Mouse (Mus musculus) embryonic facial prominence, embryonic 12.5 days (tissue): ENCODE results near the gene Gemin5. TPM values are rescaled to one million over a fixed set of nuclear protein-coding genes. Genes with fewer than 3 reads are reported as not detected.
"Not testable (repeated sequence)": the region's sequence is repeated elsewhere in the genome, so short reads cannot be mapped to it uniquely, and the experiment has no call there.

Experiments used
- ATAC-seq: fragments of 200-750 bp; cut with Nextera tagmentation; 2 replicates; pipeline ENCODE4 v1.8.0; 2017; ENCODE audit not compliant: insufficient number of reproducible peaks, insufficient read depth, low FRiP score, low TSS enrichment
- H3K27ac ChIP-seq: fragments of 300-500 bp; sonication (generic); 2 replicates; pipeline ENCODE4 v1.5.1; 2016; ENCODE audit warnings: mild to moderate bottlenecking
- H3K27me3 ChIP-seq: fragments of 300-500 bp; sonication (generic); 2 replicates; pipeline ENCODE4 v1.6.1; 2016; ENCODE audit warnings: mild to moderate bottlenecking, moderate library complexity
- H3K36me3 ChIP-seq: fragments of 300-500 bp; sonication (generic); 2 replicates; pipeline ENCODE4 v1.6.1; 2016; ENCODE audit warnings: mild to moderate bottlenecking
- H3K4me1 ChIP-seq: fragments of 300-500 bp; sonication (generic); 2 replicates; pipeline ENCODE4 v1.6.1; 2016
- H3K4me2 ChIP-seq: fragments of 300-500 bp; sonication (generic); replicated peaks from 2 replicates; pipeline ENCODE4 v1.6.1; 2016; ENCODE audit warnings: mild to moderate bottlenecking, moderate library complexity
- H3K4me3 ChIP-seq: fragments of 300-500 bp; sonication (generic); 2 replicates; pipeline ENCODE4 v1.5.1; 2016; ENCODE audit warnings: mild to moderate bottlenecking
- H3K9ac ChIP-seq: fragments of 300-500 bp; sonication (generic); 2 replicates; pipeline ENCODE4 v1.6.1; 2016; ENCODE audit warnings: mild to moderate bottlenecking, moderate library complexity
- H3K9me3 ChIP-seq: fragments of 300-500 bp; sonication (generic); 2 replicates; pipeline ENCODE4 v1.6.1; 2016; ENCODE audit warnings: mild to moderate bottlenecking, moderate library complexity
- WGBS: fragments of 180-500 bp; shearing (Covaris S2); methylation state at CpG from one replicate; pipeline ENCODE4 v1.1.7; 2016; 5-methylcytosine and 5-hydroxymethylcytosine counted together
- polyA plus RNA-seq: library from polyadenylated mRNA; unstranded; fragments of >200 nt; fragmentation: Nextera tagmentation; extraction: Ambion mirVana; gene quantifications from 2 replicates; pipeline ENCODE4 v1.2.1, GENCODE M21; 2016

Gene Gemin5
- polyA plus RNA-seq, result 25.6 and 29.8 TPM in 2 replicates

GRCm38 (mm10) chr11:58168167-58168915, at the start of gene Gemin5:
TSS of gene Gemin5 (minus strand) at chr11:58168539.
- Histone ChIP-seq H3K9ac (peak within 1 kb of the TSS; percentile 87), H3K27me3 (no peaks in the 10 kb centered on the region), H3K4me3 (peak within 1 kb of the TSS; percentile 95), H3K4me2 (peak within 1 kb of the TSS; percentile 69), H3K9me3 (no peaks in the 10 kb centered on the region), H3K27ac (peak within 1 kb of the TSS; percentile 78), H3K36me3 (peaks cover 20% of the 10 kb centered on the region), H3K4me1 (peaks cover 12% of the 10 kb centered on the region; the same call in 1 of the 2 replicates)
- ATAC-seq, result peak; percentile 82
- WGBS, result 2% methylated on average over 62 of the region's 71 CpGs

GRCm38 (mm10) chr11:58216823-58217222, 48.5 kb upstream of the Gemin5 start:
- no peaks in the 10 kb centered on the region for H3K9me3 ChIP-seq
- peaks cover 4% of the 10 kb centered on the region; the same call in 1 of the 2 replicates for H3K27me3 ChIP-seq
- H3K4me1 ChIP-seq, result peaks cover 4% of the 10 kb centered on the region; the same call in 1 of the 2 replicates
- no peak for ATAC-seq
- no peak overlapping the region for H3K9ac ChIP-seq
- no peak overlapping the region for H3K4me2 ChIP-seq
- no peak overlapping the region for H3K27ac ChIP-seq
- no peak overlapping the region for H3K4me3 ChIP-seq
- 82% methylated on average over 6 of the region's 6 CpGs for WGBS
- H3K36me3 ChIP-seq, result no peaks in the 10 kb centered on the region

- no peak overlapping the region for H3K9ac ChIP-seq
- peaks cover 11% of the 10 kb centered on the region for H3K4me1 ChIP-seq
- no peak overlapping the region for H3K4me3 ChIP-seq
- peaks cover 4% of the 10 kb centered on the region; the same call in 1 of the 2 replicates for H3K27me3 ChIP-seq
- no peak overlapping the region for H3K27ac ChIP-seq
- WGBS, result 80% methylated on average over 5 of the region's 5 CpGs
- no peaks in the 10 kb centered on the region for H3K9me3 ChIP-seq
- ATAC-seq, result no peak
- H3K4me2 ChIP-seq, result no peak overlapping the region
- no peaks in the 10 kb centered on the region for H3K36me3 ChIP-seq
Measured at GRCm38 (mm10) chr11:58215814-58216213, 47.5 kb upstream of the Gemin5 start.

- not testable (repeated sequence) for H3K9ac ChIP-seq, H3K27me3 ChIP-seq, H3K4me3 ChIP-seq, H3K9me3 ChIP-seq, H3K36me3 ChIP-seq, H3K27ac ChIP-seq
- 19% methylated on average over 3 of the region's 3 CpGs for WGBS
- peak overlapping the region; percentile 46 for H3K4me2 ChIP-seq
- H3K4me1 ChIP-seq, result peaks cover 11% of the 10 kb centered on the region
- ATAC-seq, result peak; percentile 61
Measured at GRCm38 (mm10) chr11:58215049-58215430, 46.7 kb upstream of the Gemin5 start.

- H3K9ac ChIP-seq, result no peak overlapping the region
- ATAC-seq, result peak; percentile 77
- peaks cover 11% of the 10 kb centered on the region for H3K4me1 ChIP-seq
- WGBS, result 41% methylated on average over 17 of the region's 17 CpGs
- H3K9me3 ChIP-seq, result no peaks in the 10 kb centered on the region
- H3K27ac ChIP-seq, result no peak overlapping the region
- peak overlapping the region; percentile 46 for H3K4me2 ChIP-seq
- H3K36me3 ChIP-seq, result no peaks in the 10 kb centered on the region
- H3K4me3 ChIP-seq, result peak overlapping the region; percentile 32
- peaks cover 4% of the 10 kb centered on the region; the same call in 1 of the 2 replicates for H3K27me3 ChIP-seq
Measured at GRCm38 (mm10) chr11:58214391-58215048, 46.2 kb upstream of the Gemin5 start.

- ATAC-seq, result no peak
- H3K27me3 ChIP-seq, result no peaks in the 10 kb centered on the region; the same call in 1 of the 2 replicates
- H3K4me1 ChIP-seq, result peaks cover 11% of the 10 kb centered on the region
- H3K27ac ChIP-seq, result no peak overlapping the region
- H3K36me3 ChIP-seq, result no peaks in the 10 kb centered on the region
- no peak overlapping the region for H3K9ac ChIP-seq
- 82% methylated on average over 7 of the region's 7 CpGs for whole genome bisulfite sequencing
- H3K4me3 ChIP-seq, result no peak overlapping the region
- no peak overlapping the region for H3K4me2 ChIP-seq
- no peaks in the 10 kb centered on the region for H3K9me3 ChIP-seq
Measured at GRCm38 (mm10) chr11:58213673-58214342, 45.5 kb upstream of the Gemin5 start.

- Histone ChIP-seq H3K27me3 (no peaks in the 10 kb centered on the region), H3K4me2 (no peak overlapping the region), H3K9ac (no peak overlapping the region), H3K9me3 (no peaks in the 10 kb centered on the region), H3K36me3 (no peaks in the 10 kb centered on the region), H3K27ac (no peak overlapping the region), H3K4me3 (no peak overlapping the region), H3K4me1 (peaks cover 11% of the 10 kb centered on the region)
- 22% methylated on average over 2 of the region's 2 CpGs for WGBS
- no peak for ATAC-seq
Measured at GRCm38 (mm10) chr11:58211682-58212067, 43.3 kb upstream of the Gemin5 start.

- no peaks in the 10 kb centered on the region for H3K9me3 ChIP-seq
- H3K9ac ChIP-seq, result no peak overlapping the region
- H3K4me3 ChIP-seq, result no peak overlapping the region
- H3K36me3 ChIP-seq, result no peaks in the 10 kb centered on the region
- H3K27ac ChIP-seq, result no peak overlapping the region; the same call in 1 of the 2 replicates
- WGBS, result 27% methylated on average over 9 of the region's 9 CpGs
- ATAC-seq, result no peak
- peaks cover 11% of the 10 kb centered on the region for H3K4me1 ChIP-seq
- no peak overlapping the region for H3K4me2 ChIP-seq
- no peaks in the 10 kb centered on the region for H3K27me3 ChIP-seq
Measured at GRCm38 (mm10) chr11:58211062-58211681, 42.8 kb upstream of the Gemin5 start.

GRCm38 (mm10) chr11:58210321-58210886, 42.1 kb upstream of the Gemin5 start:
- ATAC-seq, result no peak
- no peaks in the 10 kb centered on the region for H3K36me3 ChIP-seq
- peaks cover 10% of the 10 kb centered on the region for H3K4me1 ChIP-seq
- H3K27me3 ChIP-seq, result no peaks in the 10 kb centered on the region
- no peak overlapping the region for H3K4me3 ChIP-seq
- no peak overlapping the region for H3K27ac ChIP-seq
- H3K4me2 ChIP-seq, result no peak overlapping the region
- WGBS, result 90% methylated on average over 1 of the region's 1 CpGs
- no peak overlapping the region for H3K9ac ChIP-seq
- H3K9me3 ChIP-seq, result no peaks in the 10 kb centered on the region

- Histone ChIP-seq H3K4me2 (no peak overlapping the region), H3K4me3 (no peak overlapping the region), H3K27me3 (no peaks in the 10 kb centered on the region), H3K27ac (no peak overlapping the region), H3K9me3 (no peaks in the 10 kb centered on the region), H3K36me3 (no peaks in the 10 kb centered on the region), H3K4me1 (no peaks in the 10 kb centered on the region), H3K9ac (no peak overlapping the region)
- whole genome bisulfite sequencing, result 82% methylated on average over 12 of the region's 12 CpGs
- ATAC-seq, result no peak
Measured at GRCm38 (mm10) chr11:58201052-58201451, 32.7 kb upstream of the Gemin5 start.

GRCm38 (mm10) chr11:58200226-58200625, 31.9 kb upstream of the Gemin5 start:
- Histone ChIP-seq H3K27ac (no peak overlapping the region), H3K4me1 (no peaks in the 10 kb centered on the region), H3K4me3 (no peak overlapping the region), H3K27me3 (no peaks in the 10 kb centered on the region), H3K4me2 (no peak overlapping the region), H3K9ac (no peak overlapping the region), H3K9me3 (no peaks in the 10 kb centered on the region), H3K36me3 (no peaks in the 10 kb centered on the region)
- 81% methylated on average over 4 of the region's 4 CpGs for WGBS
- ATAC-seq, result no peak
